Mouse (Mus musculus) kidney, postnatal 0 days (tissue): Measurements from ENCODE around the gene Mfng. TPM values are rescaled to one million over a fixed set of nuclear protein-coding genes. Genes with fewer than 3 reads are reported as not detected.

Experiments used
- ATAC-seq: fragments of 200-750 bp; cut with Nextera tagmentation; replicated peaks from 2 replicates; pipeline ENCODE4 v1.8.0; 2017; ENCODE audit warnings: low read depth, moderate number of reproducible peaks, moderate TSS enrichment, moderate library complexity; ENCODE audit not compliant: low FRiP score
- DNase-seq: peaks from one replicate; pipeline ENCODE4 v3.0.0-alpha.2; 2016; ENCODE audit warnings: low spot score
- H3K27ac ChIP-seq: fragments of 300-500 bp; sonication (generic); 2 replicates; pipeline ENCODE4 v1.5.1; 2014; ENCODE audit warnings: mild to moderate bottlenecking
- H3K27me3 ChIP-seq: fragments of 300-500 bp; sonication (generic); 2 replicates; pipeline ENCODE4 v1.6.1; 2014; ENCODE audit warnings: low read length, mixed read lengths; ENCODE audit not compliant: insufficient read depth
- H3K36me3 ChIP-seq: fragments of 300-500 bp; sonication (generic); 2 replicates; pipeline ENCODE4 v1.6.1; 2014; ENCODE audit warnings: low read length, mixed read lengths; ENCODE audit not compliant: insufficient read depth
- H3K4me1 ChIP-seq: fragments of 300-500 bp; sonication (generic); replicated peaks from 2 replicates; pipeline ENCODE4 v1.6.1; 2014; ENCODE audit warnings: antibody characterized with exemption, low read length, mixed read lengths; ENCODE audit not compliant: insufficient read depth
- H3K4me2 ChIP-seq: fragments of 300-500 bp; sonication (generic); 2 replicates; pipeline ENCODE4 v1.6.1; 2014; ENCODE audit warnings: mild to moderate bottlenecking, low read length, moderate library complexity, mixed read lengths
- H3K4me3 ChIP-seq: fragments of 300-500 bp; sonication (generic); replicated peaks from 2 replicates; pipeline ENCODE4 v1.5.1; 2014; ENCODE audit warnings: low read depth, low read length
- H3K9ac ChIP-seq: fragments of 300-500 bp; sonication (generic); 2 replicates; pipeline ENCODE4 v1.6.1; 2014; ENCODE audit warnings: low read depth, low read length
- H3K9me3 ChIP-seq: fragments of 300-500 bp; sonication (generic); replicated peaks from 2 replicates; pipeline ENCODE4 v1.6.1; 2016; ENCODE audit warnings: low read length, inconsistent platforms, mixed read lengths
- CTCF ChIP-seq: IDR thresholded peaks from 2 replicates; pipeline ENCODE4 v1.5.1; 2016; ENCODE audit warnings: antibody characterized with exemption, low read depth, mild to moderate bottlenecking, moderate library complexity
- WGBS: fragments of 180-500 bp; shearing (Covaris S2); extraction: QIAGEN DNeasy Blood & Tissue Kit; methylation state at CpG from one replicate; pipeline ENCODE4 v1.1.7; 2014; 5-methylcytosine and 5-hydroxymethylcytosine counted together
- polyA plus RNA-seq: library from polyadenylated mRNA; unstranded; fragments of >200 nt; fragmentation: Nextera tagmentation; extraction: Ambion mirVana; gene quantifications from 2 replicates; pipeline ENCODE4 v1.2.1, GENCODE M21; 2015

The Mfng gene
- polyA plus RNA-seq, 1 experiment from 2014 or later = 18.9 TPM

DNA sequence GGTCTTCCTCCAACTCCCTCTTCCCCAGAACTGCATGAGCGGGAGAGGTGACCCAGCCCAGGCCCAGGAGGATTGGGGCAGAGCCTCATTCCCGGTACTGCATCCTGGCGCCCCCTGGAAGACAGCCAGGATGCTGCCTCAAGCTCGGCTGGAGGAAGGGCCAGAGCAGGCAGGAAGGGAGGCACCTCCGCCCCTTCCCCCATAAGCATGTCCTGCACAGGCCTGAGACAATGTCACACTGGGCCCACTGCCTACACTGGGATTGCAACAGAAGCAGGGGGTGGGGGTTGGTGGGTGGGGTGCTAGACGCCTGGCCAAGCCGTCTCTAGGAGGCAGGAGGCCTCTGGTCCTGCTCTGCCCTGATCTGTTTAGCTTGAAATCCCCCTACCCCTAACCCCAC lies 12.7 kb upstream of the Mfng start:
- H3K4me1 ChIP-seq = peaks cover 10% of the 10 kb centered on the region; the same call in 1 of the 2 replicates
- DNase-seq (peak; percentile 58), ATAC-seq (0 out of 2 replicates have a peak, but pooled peaks have one; percentile 23)
- no peaks in the 10 kb centered on the region for H3K9me3 ChIP-seq
- no peaks in the 10 kb centered on the region for H3K27me3 ChIP-seq
- 40% methylated on average over 7 of the region's 7 CpGs for WGBS
- H3K36me3 ChIP-seq = peaks cover 8% of the 10 kb centered on the region; the same call in 1 of the 2 replicates
- H3K27ac ChIP-seq = no peak overlapping the region
- no peak overlapping the region for H3K9ac ChIP-seq
- H3K4me2 ChIP-seq = no peak overlapping the region
- H3K4me3 ChIP-seq = no peak overlapping the region
- TF ChIP-seq CTCF = 0 out of 2 replicates have a peak, but pooled peaks have one; percentile 15

GRCm38 (mm10) chr15:78785258-78785657 lies 12.0 kb upstream of the Mfng start:
- no peak overlapping the region for H3K27ac ChIP-seq
- peaks cover 5% of the 10 kb centered on the region; the same call in 1 of the 2 replicates for H3K4me1 ChIP-seq
- WGBS = 97% methylated on average over 7 of the region's 7 CpGs
- TF ChIP-seq CTCF = no peak
- no peak overlapping the region for H3K4me3 ChIP-seq
- DNase-seq = no peak
- H3K4me2 ChIP-seq = no peak overlapping the region
- no peaks in the 10 kb centered on the region for H3K27me3 ChIP-seq
- ATAC-seq = no peak
- no peak overlapping the region for H3K9ac ChIP-seq
- peaks cover 8% of the 10 kb centered on the region; the same call in 1 of the 2 replicates for H3K36me3 ChIP-seq
- H3K9me3 ChIP-seq = no peaks in the 10 kb centered on the region

DNA sequence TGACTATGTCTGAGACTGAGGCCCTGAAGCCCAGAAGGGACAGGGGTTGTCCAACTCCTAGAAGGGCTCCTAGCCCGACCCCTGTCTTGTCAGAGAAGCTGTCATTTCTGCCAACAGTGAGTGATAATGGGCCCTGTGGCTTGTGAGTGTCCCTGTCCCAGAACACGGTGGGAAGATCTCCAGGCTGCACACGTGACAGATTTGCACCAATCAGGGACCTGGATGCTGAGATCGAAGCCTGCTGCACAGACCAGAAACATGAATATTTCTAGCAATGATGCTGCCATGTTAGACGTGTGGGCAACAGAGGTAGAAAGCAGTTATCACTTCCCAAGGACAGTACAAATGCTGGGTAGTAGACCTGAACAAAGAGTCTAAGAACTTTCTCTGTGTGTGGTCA lies 11.2 kb upstream of the Mfng start:
- WGBS = 75% methylated on average over 5 of the region's 5 CpGs
- H3K4me2 ChIP-seq = no peak overlapping the region
- no peak overlapping the region for H3K4me3 ChIP-seq
- no peak for TF ChIP-seq CTCF
- DNase-seq (no peak), ATAC-seq (no peak)
- no peaks in the 10 kb centered on the region for H3K9me3 ChIP-seq
- H3K9ac ChIP-seq = no peak overlapping the region
- peaks cover 5% of the 10 kb centered on the region; the same call in 1 of the 2 replicates for H3K4me1 ChIP-seq
- H3K27ac ChIP-seq = no peak overlapping the region
- H3K36me3 ChIP-seq = peaks cover 7% of the 10 kb centered on the region; the same call in 1 of the 2 replicates
- H3K27me3 ChIP-seq = no peaks in the 10 kb centered on the region

DNA sequence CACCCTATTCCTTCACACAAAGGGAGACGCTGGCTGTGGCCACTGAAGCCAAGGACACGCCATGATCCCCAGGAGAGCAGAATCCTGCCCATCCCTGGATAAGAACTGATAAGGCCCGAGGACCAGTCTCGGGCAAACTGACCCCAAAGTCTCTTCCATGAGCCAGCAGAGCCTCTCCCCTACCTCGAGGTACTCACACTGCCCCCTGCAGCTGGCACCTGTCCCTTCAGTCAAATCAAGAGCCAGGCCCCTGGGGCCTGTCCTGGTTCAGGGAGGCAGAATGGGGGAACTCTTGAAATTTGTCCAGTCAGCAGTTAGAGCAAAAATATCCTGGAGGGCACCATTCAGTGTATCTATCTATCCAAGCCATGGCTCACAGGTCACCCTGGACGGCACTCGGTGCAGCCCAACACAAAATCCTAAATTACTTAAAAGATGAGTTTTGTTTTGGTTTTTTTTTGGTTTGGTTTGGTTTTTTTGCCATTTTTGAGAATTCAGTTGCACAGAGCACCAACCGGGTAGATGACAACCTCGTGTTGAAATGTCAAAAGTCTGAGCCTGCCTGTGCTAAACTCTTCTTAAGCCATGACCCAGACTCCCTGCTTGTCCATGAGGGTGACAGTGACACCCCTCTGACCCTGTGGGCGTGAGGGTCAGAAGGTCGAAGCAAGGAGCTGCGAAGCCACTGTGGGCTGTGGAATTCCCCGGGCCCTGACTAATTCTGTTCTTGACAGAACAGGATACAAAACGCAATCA lies 9.3 kb upstream of the Mfng start:
- no peaks in the 10 kb centered on the region for H3K27me3 ChIP-seq
- no peaks in the 10 kb centered on the region for H3K9me3 ChIP-seq
- no peak for ATAC-seq
- TF ChIP-seq CTCF = peak; percentile 31; the same call in 1 of the 2 replicates
- 63% methylated on average over 14 of the region's 14 CpGs for WGBS
- H3K4me2 ChIP-seq = no peak overlapping the region
- H3K27ac ChIP-seq = no peak overlapping the region
- H3K9ac ChIP-seq = no peak overlapping the region
- H3K36me3 ChIP-seq = peaks cover 5% of the 10 kb centered on the region; the same call in 1 of the 2 replicates
- H3K4me3 ChIP-seq = no peak overlapping the region
- DNase-seq = no peak
- peaks cover 9% of the 10 kb centered on the region for H3K4me1 ChIP-seq

DNA sequence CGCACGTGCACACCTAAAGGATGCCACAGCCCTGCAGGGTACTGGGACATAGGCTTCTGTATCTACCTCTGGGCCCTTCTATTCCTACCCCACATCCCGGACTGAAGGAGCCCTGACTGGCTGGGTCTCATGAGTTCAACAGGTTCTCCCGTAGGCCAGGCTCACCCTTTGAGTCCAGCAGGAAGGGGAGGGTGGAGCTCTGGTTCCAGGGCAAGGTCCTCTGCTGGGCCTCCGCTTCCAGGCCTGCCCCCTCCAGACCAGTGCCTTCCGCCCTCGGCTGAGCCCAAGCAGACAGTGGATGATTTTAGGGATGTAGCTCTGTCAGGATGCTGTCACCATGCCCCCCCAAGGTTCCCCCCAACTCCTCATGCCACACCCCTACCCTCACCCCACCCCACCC lies 7.6 kb upstream of the Mfng start:
- Histone ChIP-seq H3K27ac (0 out of 2 replicates have a peak overlapping the region, but pooled peaks have one; percentile 36), H3K27me3 (no peaks in the 10 kb centered on the region), H3K36me3 (0 out of 2 replicates have a peak, but pooled peaks cover 2% of the 10 kb centered on the region), H3K4me3 (no peak overlapping the region), H3K4me2 (no peak overlapping the region), H3K9me3 (no peaks in the 10 kb centered on the region), H3K9ac (no peak overlapping the region), H3K4me1 (peaks cover 7% of the 10 kb centered on the region; the same call in 1 of the 2 replicates)
- ATAC-seq = peak; percentile 78
- 82% methylated on average over 7 of the region's 7 CpGs for WGBS
- DNase-seq = no peak
- no peak for TF ChIP-seq CTCF

- DNase-seq (no peak), ATAC-seq (no peak)
- WGBS = 92% methylated on average over 14 of the region's 14 CpGs
- H3K27ac ChIP-seq = no peak overlapping the region
- TF ChIP-seq CTCF = no peak
- H3K36me3 ChIP-seq = 0 out of 2 replicates have a peak, but pooled peaks cover 6% of the 10 kb centered on the region
- no peak overlapping the region for H3K4me3 ChIP-seq
- H3K27me3 ChIP-seq = no peaks in the 10 kb centered on the region
- no peaks in the 10 kb centered on the region for H3K9me3 ChIP-seq
- no peak overlapping the region for H3K4me2 ChIP-seq
- H3K9ac ChIP-seq = no peak overlapping the region
- peaks cover 7% of the 10 kb centered on the region; the same call in 1 of the 2 replicates for H3K4me1 ChIP-seq
These were observed 7.1 kb upstream of the Mfng start for GRCm38 (mm10) chr15:78780359-78780758.
